Mouse (Mus musculus) C2C12 (cell line): ENCODE measurements at regions not wholly inside any gene's neighbourhood (a gene's known extent, or its start where the extent isn't known, plus 50 kb on each side); places are given as distances from the start of the nearest gene placed in this dataset.

Experiments
- H3K27me3 ChIP-seq: one replicate; pipeline ENCODE4 v1.6.1; 2011; ENCODE audit not compliant: control insufficient read depth, insufficient read depth, insufficient read length
- H3K36me3 ChIP-seq: one replicate; pipeline ENCODE4 v1.6.1; 2011; ENCODE audit not compliant: control insufficient read depth, insufficient read depth
- H3K4me3 ChIP-seq: one replicate; pipeline ENCODE4 v1.5.1; 2011; ENCODE audit warnings: mild to moderate bottlenecking, control low read depth; ENCODE audit not compliant: poor library complexity, insufficient read depth, severe bottlenecking
- H3K79me2 ChIP-seq: one replicate; pipeline ENCODE4 v1.6.1; 2011; ENCODE audit not compliant: control insufficient read depth, insufficient read depth
- H3K79me3 ChIP-seq: one replicate; pipeline ENCODE4 v1.6.1; 2011; ENCODE audit warnings: low read depth, control low read depth
- H3ac ChIP-seq: one replicate; pipeline ENCODE3; 2011; ENCODE audit warnings: low read depth; ENCODE audit not compliant: control insufficient read depth, insufficient read length
- CEBPB ChIP-seq: IDR thresholded peaks from one replicate; pipeline ENCODE4 v1.6.1; 2011; ENCODE audit warnings: low read depth, mild to moderate bottlenecking, control low read depth, moderate library complexity
- CTCF ChIP-seq: IDR thresholded peaks from one replicate; pipeline ENCODE4 v1.5.1; 2011; ENCODE audit not compliant: control insufficient read depth, insufficient read depth, insufficient read length
- FOSL1 ChIP-seq: IDR thresholded peaks from one replicate; pipeline ENCODE4 v1.8.0; 2011; ENCODE audit warnings: mild to moderate bottlenecking, low read length; ENCODE audit not compliant: poor library complexity, insufficient read depth, severe bottlenecking
- MAX ChIP-seq: IDR thresholded peaks from one replicate; pipeline ENCODE4 v1.6.1; 2011; ENCODE audit warnings: mild to moderate bottlenecking, control low read depth
- MYOD1 ChIP-seq: IDR thresholded peaks from one replicate; pipeline ENCODE4 v1.6.1; 2011; ENCODE audit warnings: low read depth; ENCODE audit not compliant: control insufficient read depth, insufficient read length
- MYOG ChIP-seq: IDR thresholded peaks from one replicate; pipeline ENCODE4 v1.6.1; 2011; ENCODE audit not compliant: control insufficient read depth, insufficient read length; ENCODE audit errors: extremely low read depth
- USF1 ChIP-seq: IDR thresholded peaks from one replicate; pipeline ENCODE4 v1.6.1; 2011; ENCODE audit warnings: low read depth, mild to moderate bottlenecking, control low read depth, moderate library complexity

GRCm38 (mm10) chr10:96399636-96400400 lies 217.0 kb upstream of the Btg1 start:
- Histone ChIP-seq H3K79me2 (no peaks in the 10 kb centered on the region), H3ac (no peak overlapping the region), H3K4me3 (no peak overlapping the region), H3K36me3 (no peaks in the 10 kb centered on the region), H3K27me3 (no peaks in the 10 kb centered on the region), H3K79me3 (no peaks in the 10 kb centered on the region)
- TF ChIP-seq CTCF, result no peak
- no peak for TF ChIP-seq MYOD1
- no peak for TF ChIP-seq CEBPB
- TF ChIP-seq MYOG, result no peak
- no peak for TF ChIP-seq USF1
- no peak for TF ChIP-seq FOSL1
- TF ChIP-seq MAX, result no peak

DNA sequence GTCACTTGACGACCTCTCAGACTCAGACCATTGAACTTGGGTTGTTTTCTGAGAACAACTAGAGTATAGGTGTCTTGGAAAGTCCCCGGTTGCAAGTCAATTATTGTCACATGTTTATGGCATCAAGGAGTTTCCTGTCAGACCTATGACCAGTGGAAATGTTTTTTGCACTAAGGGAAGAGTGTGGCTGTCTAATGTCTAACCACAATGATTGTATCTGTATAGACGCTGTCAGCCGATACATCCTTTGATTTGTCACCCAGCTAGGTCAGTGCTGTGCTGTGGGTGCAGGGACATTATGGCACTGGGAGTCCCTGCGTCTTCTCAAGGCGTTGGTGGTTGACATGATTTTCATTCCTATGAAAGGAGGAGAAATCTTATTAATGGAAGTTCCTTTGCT lies 216.0 kb upstream of the Btg1 start:
- Histone ChIP-seq H3K27me3 (no peaks in the 10 kb centered on the region), H3K79me3 (no peaks in the 10 kb centered on the region), H3K4me3 (no peak overlapping the region), H3K79me2 (no peaks in the 10 kb centered on the region), H3K36me3 (no peaks in the 10 kb centered on the region), H3ac (no peak overlapping the region)
- no peak for TF ChIP-seq FOSL1
- TF ChIP-seq CTCF, result no peak
- TF ChIP-seq MYOG, result no peak
- no peak for TF ChIP-seq MYOD1
- no peak for TF ChIP-seq USF1
- no peak for TF ChIP-seq MAX
- TF ChIP-seq CEBPB, result no peak

DNA sequence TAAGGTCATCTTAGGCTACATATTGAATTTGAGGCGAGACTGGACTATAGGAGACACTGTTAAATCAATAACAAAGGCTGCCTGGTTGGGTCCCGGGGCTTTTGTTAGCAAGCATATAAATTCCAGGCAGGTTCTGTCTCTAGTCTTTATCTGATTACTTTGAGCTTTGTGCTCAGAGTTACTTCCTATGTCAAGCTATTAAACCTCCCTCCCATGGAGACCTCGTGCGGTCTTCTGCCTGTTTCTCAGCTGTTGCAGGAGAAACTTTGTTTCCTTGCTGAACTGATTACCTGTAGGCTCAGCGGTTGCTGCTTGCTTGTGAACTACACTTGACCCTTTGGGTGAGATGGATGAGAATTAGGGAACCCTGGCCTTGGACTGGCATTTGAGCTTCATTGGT lies 210.5 kb upstream of the Btg1 start:
- Histone ChIP-seq H3ac (no peak overlapping the region), H3K27me3 (no peaks in the 10 kb centered on the region), H3K79me2 (no peaks in the 10 kb centered on the region), H3K4me3 (no peak overlapping the region), H3K36me3 (no peaks in the 10 kb centered on the region), H3K79me3 (no peaks in the 10 kb centered on the region)
- TF ChIP-seq MYOD1 (no peak), CEBPB (no peak), FOSL1 (no peak), USF1 (no peak), CTCF (no peak), MYOG (no peak), MAX (no peak)

GRCm38 (mm10) chr10:96407846-96408245 lies 209.0 kb upstream of the Btg1 start:
- Histone ChIP-seq H3K27me3 (no peaks in the 10 kb centered on the region), H3K79me2 (no peaks in the 10 kb centered on the region), H3K36me3 (no peaks in the 10 kb centered on the region), H3K4me3 (no peak overlapping the region), H3ac (no peak overlapping the region), H3K79me3 (no peaks in the 10 kb centered on the region)
- no peak for TF ChIP-seq MYOG
- no peak for TF ChIP-seq CEBPB
- TF ChIP-seq MAX, result no peak
- TF ChIP-seq CTCF, result no peak
- TF ChIP-seq FOSL1, result no peak
- no peak for TF ChIP-seq USF1
- no peak for TF ChIP-seq MYOD1

- TF ChIP-seq FOSL1 (no peak), USF1 (no peak), MYOG (no peak), CEBPB (no peak), CTCF (no peak), MAX (no peak), MYOD1 (no peak)
- H3K4me3 ChIP-seq, result no peak overlapping the region
- no peak overlapping the region for H3ac ChIP-seq
- H3K79me2 ChIP-seq, result no peaks in the 10 kb centered on the region
- H3K79me3 ChIP-seq, result no peaks in the 10 kb centered on the region
- no peaks in the 10 kb centered on the region for H3K27me3 ChIP-seq
- H3K36me3 ChIP-seq, result no peaks in the 10 kb centered on the region
Observed at GRCm38 (mm10) chr10:96408250-96408649, 208.6 kb upstream of the Btg1 start.
